Mouse (Mus musculus) testis, adult 2 months (tissue): Measurements from ENCODE around the gene Klk4.

Source experiments
- CTCF ChIP-seq: fragments of 200-500 bp; IDR thresholded peaks from 2 replicates; pipeline ENCODE4 v1.5.1; 2012; ENCODE audit warnings: low read depth, mild to moderate bottlenecking, inconsistent platforms, low read length, moderate library complexity; ENCODE audit not compliant: control insufficient read depth, insufficient read depth, insufficient replicate concordance
- POLR2A ChIP-seq: fragments of 200-500 bp; IDR thresholded peaks from 2 replicates; pipeline ENCODE4 v1.6.1; 2012; ENCODE audit warnings: low read depth, mild to moderate bottlenecking, inconsistent platforms, low read length, moderate library complexity; ENCODE audit not compliant: control insufficient read depth

DNA sequence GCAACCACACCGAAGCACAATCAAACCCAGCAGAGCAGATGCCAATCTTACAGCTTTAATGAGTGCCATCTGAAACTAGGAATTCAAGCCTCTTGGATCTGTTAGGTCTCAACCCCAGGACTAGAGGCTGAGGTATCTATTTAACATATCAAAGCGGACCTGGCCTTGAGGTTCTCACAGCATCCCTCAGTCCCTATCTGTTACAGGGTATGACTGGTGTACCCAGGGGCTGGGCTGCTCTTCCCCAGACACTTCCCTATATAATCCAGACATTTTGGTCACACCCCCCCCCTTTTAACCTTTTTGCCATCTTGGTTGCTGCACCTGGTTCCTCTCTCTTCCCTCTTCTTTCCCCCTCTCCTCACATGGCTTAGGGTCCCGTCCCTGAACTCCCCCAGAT lies 7.3 kb upstream of the Klk4 start:
- no peak for TF ChIP-seq CTCF
- no peak for TF ChIP-seq POLR2A
